Mouse (Mus musculus) embryonic facial prominence, embryonic 15.5 days (tissue): ENCODE results near the gene Matk. TPM values are rescaled to one million over a fixed set of nuclear protein-coding genes. Genes with fewer than 3 reads are reported as not detected.
A peak's percentile ranks its signal among the peaks of the same experiment; 100 is the strongest.

Experiments used
- ATAC-seq: fragments of 200-750 bp; cut with Nextera tagmentation; 2 replicates; pipeline ENCODE4 v1.8.0; 2017; ENCODE audit warnings: low read depth, moderate TSS enrichment; ENCODE audit not compliant: insufficient number of reproducible peaks, low FRiP score, low TSS enrichment
- H3K27ac ChIP-seq: fragments of 300-500 bp; sonication (generic); replicated peaks from 2 replicates; pipeline ENCODE4 v1.5.1; 2015; ENCODE audit warnings: mild to moderate bottlenecking, inconsistent platforms
- H3K27me3 ChIP-seq: fragments of 300-500 bp; sonication (generic); 2 replicates; pipeline ENCODE4 v1.6.1; 2015; ENCODE audit warnings: inconsistent platforms
- H3K36me3 ChIP-seq: fragments of 300-500 bp; sonication (generic); 2 replicates; pipeline ENCODE4 v1.6.1; 2015; ENCODE audit warnings: mild to moderate bottlenecking, inconsistent platforms
- H3K4me1 ChIP-seq: fragments of 300-500 bp; sonication (generic); 2 replicates; pipeline ENCODE4 v1.6.1; 2015; ENCODE audit warnings: inconsistent platforms
- H3K4me2 ChIP-seq: fragments of 300-500 bp; sonication (generic); replicated peaks from 2 replicates; pipeline ENCODE4 v1.6.1; 2015; ENCODE audit warnings: mild to moderate bottlenecking, inconsistent platforms
- H3K4me3 ChIP-seq: fragments of 300-500 bp; sonication (generic); replicated peaks from 2 replicates; pipeline ENCODE4 v1.5.1; 2015; ENCODE audit warnings: mild to moderate bottlenecking, inconsistent platforms
- H3K9ac ChIP-seq: fragments of 300-500 bp; sonication (generic); 2 replicates; pipeline ENCODE4 v1.6.1; 2015; ENCODE audit warnings: inconsistent platforms
- H3K9me3 ChIP-seq: fragments of 300-500 bp; sonication (generic); replicated peaks from 2 replicates; pipeline ENCODE4 v1.6.1; 2016; ENCODE audit warnings: inconsistent platforms
- WGBS: fragments of 180-500 bp; shearing (Covaris S2); methylation state at CpG from one replicate; pipeline ENCODE4 v1.1.7; 2015; 5-methylcytosine and 5-hydroxymethylcytosine counted together
- polyA plus RNA-seq: library from polyadenylated mRNA; unstranded; fragments of >200 nt; fragmentation: Nextera tagmentation; extraction: Ambion mirVana; gene quantifications from 2 replicates; pipeline ENCODE4 v1.2.1, GENCODE M21; 2015

Matk gene
- polyA plus RNA-seq, 1 experiment from 2014 or later, result 9.1 TPM

GRCm38 (mm10) chr10:81244146-81244545 lies 8.6 kb upstream of the Matk start:
- 75% methylated on average over 4 of the region's 4 CpGs for WGBS
- no peak for ATAC-seq

GRCm38 (mm10) chr10:81244595-81244994 lies 8.1 kb upstream of the Matk start:
- ATAC-seq, result no peak
- H3K4me1 ChIP-seq, result peaks cover 7% of the 10 kb centered on the region; the same call in 1 of the 2 replicates
- no peak overlapping the region for H3K9ac ChIP-seq
- H3K4me2 ChIP-seq, result no peak overlapping the region
- peaks cover 35% of the 10 kb centered on the region for H3K27me3 ChIP-seq
- 9% methylated on average over 17 of the region's 17 CpGs for WGBS
- H3K27ac ChIP-seq, result no peak overlapping the region
- H3K9me3 ChIP-seq, result no peaks in the 10 kb centered on the region
- no peak overlapping the region for H3K4me3 ChIP-seq
- 0 out of 2 replicates have a peak, but pooled peaks cover 7% of the 10 kb centered on the region for H3K36me3 ChIP-seq

More at GRCm38 (mm10) chr10:81244146-81244545, 8.6 kb upstream of the Matk start:
- Histone ChIP-seq H3K36me3 (0 out of 2 replicates have a peak, but pooled peaks cover 7% of the 10 kb centered on the region), H3K4me3 (no peak overlapping the region), H3K27ac (no peak overlapping the region), H3K4me2 (no peak overlapping the region), H3K9me3 (no peaks in the 10 kb centered on the region), H3K9ac (no peak overlapping the region), H3K27me3 (peaks cover 39% of the 10 kb centered on the region), H3K4me1 (peaks cover 11% of the 10 kb centered on the region)

DNA sequence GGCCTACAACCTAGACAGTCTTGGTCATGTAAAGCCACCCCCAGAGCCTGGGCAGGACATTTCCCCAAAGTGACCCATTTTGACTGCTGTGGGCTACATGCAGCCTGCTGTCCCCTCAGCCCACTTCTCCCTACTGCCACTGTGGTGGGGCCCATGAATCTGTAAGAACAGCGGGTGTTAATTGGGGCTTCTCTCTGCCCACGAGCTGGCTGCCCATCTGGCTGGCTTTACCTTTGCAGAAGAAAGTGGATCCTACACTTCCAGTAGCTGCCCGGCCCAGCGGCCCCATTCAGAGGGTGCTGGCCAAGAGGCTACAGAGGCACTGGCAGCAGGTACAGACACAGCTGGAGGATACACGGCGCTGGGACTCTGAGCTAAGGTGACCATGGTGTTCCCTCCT lies 7.6 kb upstream of the Matk start:
- Histone ChIP-seq H3K9ac (no peak overlapping the region), H3K4me2 (no peak overlapping the region), H3K9me3 (no peaks in the 10 kb centered on the region), H3K36me3 (0 out of 2 replicates have a peak, but pooled peaks cover 7% of the 10 kb centered on the region), H3K4me1 (0 out of 2 replicates have a peak, but pooled peaks cover 2% of the 10 kb centered on the region), H3K27ac (no peak overlapping the region), H3K4me3 (no peak overlapping the region), H3K27me3 (peaks cover 29% of the 10 kb centered on the region)
- WGBS, result 79% methylated on average over 6 of the region's 6 CpGs
- no peak for ATAC-seq

GRCm38 (mm10) chr10:81247804-81248203 lies 4.9 kb upstream of the Matk start:
- H3K4me3 ChIP-seq, result no peak overlapping the region
- H3K9ac ChIP-seq, result no peak overlapping the region
- peaks cover 31% of the 10 kb centered on the region for H3K27me3 ChIP-seq
- H3K27ac ChIP-seq, result no peak overlapping the region
- H3K4me2 ChIP-seq, result no peak overlapping the region
- peaks cover 6% of the 10 kb centered on the region for H3K4me1 ChIP-seq
- H3K36me3 ChIP-seq, result 0 out of 2 replicates have a peak, but pooled peaks cover 7% of the 10 kb centered on the region
- no peaks in the 10 kb centered on the region for H3K9me3 ChIP-seq
- ATAC-seq, result no peak
- 92% methylated on average over 2 of the region's 2 CpGs for WGBS

- ATAC-seq, result no peak
Observed at GRCm38 (mm10) chr10:81249442-81249841, 3.3 kb upstream of the Matk start.

DNA sequence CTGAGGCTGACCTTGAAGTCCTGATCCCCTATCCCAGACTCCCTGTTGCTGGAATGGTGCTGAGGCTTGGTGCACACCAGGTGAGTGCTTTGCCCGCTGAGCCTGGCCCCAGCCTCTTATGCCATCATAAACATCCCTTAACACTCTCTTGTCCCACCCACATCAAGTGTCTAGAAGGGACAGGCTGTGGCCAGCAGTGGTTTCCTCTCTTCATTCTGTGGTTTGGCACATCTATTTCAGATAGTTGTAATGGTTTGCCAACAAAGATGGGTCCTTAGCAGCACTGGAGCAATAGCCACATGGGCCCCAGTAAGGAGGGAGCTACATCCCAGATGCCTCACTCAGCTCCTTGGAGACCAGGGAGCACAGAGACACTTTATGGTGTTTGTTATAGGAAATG lies 2.2 kb downstream of the Matk start:
- no peak for ATAC-seq
- Histone ChIP-seq H3K9me3 (no peaks in the 10 kb centered on the region), H3K4me2 (no peak overlapping the region), H3K9ac (no peak overlapping the region), H3K27ac (no peak overlapping the region), H3K27me3 (peaks cover 81% of the 10 kb centered on the region), H3K36me3 (no peaks in the 10 kb centered on the region), H3K4me3 (no peak overlapping the region), H3K4me1 (peaks cover 34% of the 10 kb centered on the region)
- whole genome bisulfite sequencing, result 50% methylated on average over 1 of the region's 1 CpGs

More at GRCm38 (mm10) chr10:81249442-81249841, 3.3 kb upstream of the Matk start:
- H3K36me3 ChIP-seq, result 0 out of 2 replicates have a peak, but pooled peaks cover 7% of the 10 kb centered on the region
- H3K9me3 ChIP-seq, result no peaks in the 10 kb centered on the region
- H3K9ac ChIP-seq, result no peak overlapping the region
- no peak overlapping the region for H3K4me3 ChIP-seq
- H3K27ac ChIP-seq, result no peak overlapping the region
- peaks cover 11% of the 10 kb centered on the region for H3K4me1 ChIP-seq
- no peak overlapping the region for H3K4me2 ChIP-seq
- peaks cover 37% of the 10 kb centered on the region for H3K27me3 ChIP-seq
- 75% methylated on average over 8 of the region's 8 CpGs for WGBS

GRCm38 (mm10) chr10:81257158-81258039 lies 4.7 kb downstream of the Matk start:
- peak overlapping the region; percentile 94 for H3K4me2 ChIP-seq
- peaks cover 70% of the 10 kb centered on the region for H3K27me3 ChIP-seq
- H3K4me1 ChIP-seq, result peaks cover 33% of the 10 kb centered on the region
- H3K9me3 ChIP-seq, result 0 out of 2 replicates have a peak, but pooled peaks cover 4% of the 10 kb centered on the region
- whole genome bisulfite sequencing, result 2% methylated on average over 59 of the region's 62 CpGs
- no peak overlapping the region for H3K27ac ChIP-seq
- peak overlapping the region; percentile 35 for H3K9ac ChIP-seq
- H3K36me3 ChIP-seq, result peaks cover 5% of the 10 kb centered on the region; the same call in 1 of the 2 replicates
- no peak for ATAC-seq
- peak overlapping the region; percentile 53 for H3K4me3 ChIP-seq

- Histone ChIP-seq H3K36me3 (peaks cover 22% of the 10 kb centered on the region), H3K9ac (no peak overlapping the region), H3K27ac (no peak overlapping the region), H3K9me3 (0 out of 2 replicates have a peak, but pooled peaks cover 4% of the 10 kb centered on the region), H3K27me3 (peaks cover 50% of the 10 kb centered on the region), H3K4me1 (peaks cover 24% of the 10 kb centered on the region), H3K4me3 (no peak overlapping the region), H3K4me2 (no peak overlapping the region)
- WGBS, result 40% methylated on average over 21 of the region's 21 CpGs
- no peak for ATAC-seq
Observed at GRCm38 (mm10) chr10:81259225-81259884, 6.6 kb downstream of the Matk start.

GRCm38 (mm10) chr10:81261025-81261424 lies 8.3 kb downstream of the Matk start:
- 84% methylated on average over 4 of the region's 4 CpGs for WGBS
- H3K9ac ChIP-seq, result no peak overlapping the region
- H3K9me3 ChIP-seq, result 0 out of 2 replicates have a peak, but pooled peaks cover 4% of the 10 kb centered on the region
- peaks cover 32% of the 10 kb centered on the region for H3K4me1 ChIP-seq
- H3K27ac ChIP-seq, result no peak overlapping the region
- no peak overlapping the region for H3K4me3 ChIP-seq
- ATAC-seq, result no peak
- H3K36me3 ChIP-seq, result peaks cover 32% of the 10 kb centered on the region
- no peak overlapping the region for H3K4me2 ChIP-seq
- H3K27me3 ChIP-seq, result peaks cover 43% of the 10 kb centered on the region

DNA sequence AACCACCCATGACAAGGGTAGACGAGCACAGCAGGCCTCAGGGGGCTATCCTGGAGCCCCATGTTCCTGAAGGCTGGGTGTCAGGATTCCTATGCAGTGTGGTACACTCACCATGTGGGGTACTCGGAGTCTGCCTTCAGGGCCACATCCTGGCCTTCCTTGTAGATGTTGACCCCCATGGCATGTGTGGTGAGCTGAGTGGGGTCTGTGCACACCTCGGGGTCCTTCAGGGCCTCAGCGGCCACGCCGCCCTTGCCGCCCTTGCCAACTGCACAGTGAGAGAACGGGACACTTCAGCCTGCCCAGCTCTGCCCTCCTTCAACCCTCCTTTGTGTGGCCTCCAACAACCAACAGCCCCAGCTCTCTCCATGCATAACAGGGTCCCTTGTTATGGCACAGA lies 12.8 kb downstream of the Matk start:
- Histone ChIP-seq H3K9ac (no peak overlapping the region), H3K36me3 (peaks cover 40% of the 10 kb centered on the region)

More for the DNA sequence above, 12.8 kb downstream of the Matk start:
- Histone ChIP-seq H3K4me3 (peak overlapping the region; percentile 83), H3K27me3 (no peaks in the 10 kb centered on the region), H3K4me2 (peak overlapping the region; percentile 60), H3K4me1 (peaks cover 20% of the 10 kb centered on the region), H3K9me3 (0 out of 2 replicates have a peak, but pooled peaks cover 3% of the 10 kb centered on the region), H3K27ac (no peak overlapping the region)
- ATAC-seq, result no peak
- WGBS, result 96% methylated on average over 8 of the region's 8 CpGs
